Mouse (Mus musculus) heart, postnatal 10 days (tissue): ENCODE results near the gene Sema3b. TPM values are rescaled to one million over a fixed set of nuclear protein-coding genes. Genes with fewer than 3 reads are reported as not detected.

ENCODE experiments used
- DNase-seq, 2 experiments: peaks; one replicate each; pipeline ENCODE4 v3.0.0; 2021
- intact Hi-C: fragments of 180-260 bp; cut with DNase I; formaldehyde crosslinking; loops from one replicate; pipeline ENCODE4 v1.15.1; 2025
- total RNA-seq, 2 experiments: library from RNA; stranded (reverse); gene quantifications; 2 replicates each; pipeline ENCODE4 v1.2.3; 2021

Gene Sema3b
- total RNA-seq, 2 experiments from 2014 or later, result 15.4 to 17.3 TPM

DNA sequence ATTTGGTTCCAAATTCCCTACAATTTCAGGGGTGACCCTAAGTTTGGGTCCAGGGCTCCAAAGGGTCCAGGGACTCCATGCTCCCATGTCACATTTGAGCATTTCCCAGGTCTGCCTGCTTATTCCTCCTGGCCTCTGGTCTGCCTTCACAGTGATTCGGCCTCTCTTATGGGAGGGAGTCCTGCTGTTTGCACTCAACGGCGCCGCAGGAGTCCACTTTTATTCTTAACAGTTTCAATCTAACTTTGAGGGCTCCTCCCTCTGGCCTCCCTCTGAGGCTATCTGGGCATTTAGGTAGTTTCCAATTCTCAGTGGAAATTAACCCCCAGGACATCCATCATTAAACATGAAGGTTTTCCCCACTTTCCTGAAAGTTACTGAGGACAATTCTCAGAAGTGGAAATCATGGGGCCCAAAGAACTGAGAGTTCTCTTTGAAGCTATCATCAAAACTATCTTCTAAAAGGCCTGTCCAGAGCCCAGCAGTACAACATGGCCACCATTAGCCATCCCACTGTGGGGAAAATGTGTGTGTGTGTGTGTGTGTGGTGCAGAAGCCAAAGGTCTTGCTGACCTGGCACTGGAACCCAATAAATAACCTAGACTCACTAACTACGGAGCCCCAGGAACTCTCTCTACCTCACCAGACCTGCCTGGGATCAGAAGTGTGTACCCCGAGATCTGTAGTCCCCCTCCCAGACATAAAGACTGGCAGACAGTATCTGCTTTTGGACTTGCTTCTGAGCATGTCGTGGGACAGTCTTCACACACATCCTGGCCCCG, 14.6 kb downstream of the Sema3b start:
- intact Hi-C loops, result no loop called here
- DNase-seq, result no peak

DNA sequence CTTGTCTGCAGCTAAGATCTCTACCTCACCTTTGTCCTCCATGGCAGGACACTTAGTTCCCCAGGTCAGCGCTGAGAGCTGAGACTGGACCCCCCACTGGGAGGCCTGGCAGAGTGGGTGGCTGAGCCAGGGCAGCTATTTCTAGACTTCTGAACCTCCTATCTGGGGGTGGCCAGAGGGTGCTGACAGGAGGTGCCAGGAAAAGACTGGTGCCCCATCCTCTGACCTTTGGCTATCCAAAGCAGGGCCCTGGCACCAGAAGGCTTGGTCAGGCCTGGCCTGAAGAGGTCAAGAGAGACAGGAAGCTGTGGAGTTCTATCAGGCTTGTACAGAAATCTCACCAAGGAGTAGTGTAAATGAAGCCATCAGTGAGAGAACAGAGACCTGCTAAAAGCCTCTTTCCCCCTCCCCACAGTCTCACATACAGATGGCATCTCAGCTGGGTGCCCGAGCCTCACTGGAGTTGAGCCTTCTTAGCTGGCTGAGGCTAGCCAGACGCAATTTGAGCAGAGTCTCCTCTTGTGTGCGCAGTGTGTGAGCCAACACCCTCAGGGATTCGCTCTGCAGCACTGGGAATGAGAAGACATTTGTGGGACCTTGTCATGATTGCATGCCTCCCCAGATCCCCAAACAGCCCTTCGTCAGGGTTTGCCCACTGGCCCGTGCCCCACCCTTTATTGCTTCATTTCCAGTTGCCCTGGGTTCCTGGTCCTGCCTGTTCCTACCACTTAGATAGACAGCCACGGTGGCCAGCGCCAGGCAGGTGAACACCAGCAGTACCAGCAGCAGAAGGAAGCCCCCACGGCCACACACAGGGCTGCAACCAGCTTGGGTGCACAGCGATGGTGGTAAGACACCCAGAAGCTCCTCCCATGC, 15.7 kb downstream of the Sema3b start:
- DNase-seq, result peak; percentile 70 to 81
- intact Hi-C loops, result no loop called here

DNA sequence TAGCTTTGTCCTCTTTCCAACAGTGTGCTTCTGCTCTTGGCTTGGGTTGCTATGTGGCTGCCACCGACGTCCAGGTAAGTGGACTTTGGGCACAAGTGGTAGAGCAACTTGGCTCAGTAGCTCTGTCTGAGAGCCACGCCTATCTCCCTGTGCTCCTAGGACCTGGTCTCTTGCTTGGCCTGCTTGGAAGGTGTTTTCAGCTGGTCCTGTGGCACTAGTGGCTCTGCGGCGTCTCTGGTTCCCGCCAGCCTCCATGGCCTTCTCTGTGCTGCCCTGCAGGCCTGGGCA, 18.3 kb downstream of the Sema3b start:
- intact Hi-C loops, result no loop called here
- DNase-seq, result no peak

DNA sequence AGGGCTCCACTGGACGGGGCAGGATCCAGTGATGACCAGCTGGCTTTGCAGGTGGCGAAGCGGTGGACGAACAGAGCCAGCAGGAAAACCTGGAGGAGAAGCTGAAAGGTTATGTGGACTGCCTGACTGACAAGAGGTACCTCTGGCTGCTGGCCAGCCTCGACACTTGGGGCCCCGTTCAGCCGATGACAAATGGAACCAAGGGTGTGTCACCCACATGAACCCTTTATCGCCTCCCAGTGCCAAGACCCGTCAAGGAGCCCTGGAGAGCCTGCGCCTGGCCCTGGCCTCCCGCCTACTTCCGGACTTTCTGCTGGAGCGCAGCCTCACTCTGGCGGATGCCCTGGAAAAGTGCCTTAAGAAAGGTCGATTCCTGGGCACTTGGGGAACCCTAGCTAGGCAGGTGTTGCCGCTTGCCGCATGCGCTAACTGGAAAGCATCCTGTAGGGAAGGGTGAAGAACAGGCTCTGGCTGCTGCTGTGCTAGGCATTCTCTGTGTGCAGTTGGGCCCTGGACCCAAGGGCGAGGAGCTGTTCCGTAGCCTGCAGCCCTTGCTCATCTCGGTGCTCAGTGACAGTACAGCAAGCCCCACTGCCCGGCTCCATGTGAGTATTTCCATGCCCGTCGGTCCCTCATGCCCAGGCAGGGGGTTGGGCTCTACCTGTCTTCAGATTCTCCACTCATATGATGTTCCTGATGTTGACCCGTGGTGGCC, 18.8 kb downstream of the Sema3b start:
- DNase-seq, result peak; percentile 63 to 70
- intact Hi-C loops, result no loop called here

DNA sequence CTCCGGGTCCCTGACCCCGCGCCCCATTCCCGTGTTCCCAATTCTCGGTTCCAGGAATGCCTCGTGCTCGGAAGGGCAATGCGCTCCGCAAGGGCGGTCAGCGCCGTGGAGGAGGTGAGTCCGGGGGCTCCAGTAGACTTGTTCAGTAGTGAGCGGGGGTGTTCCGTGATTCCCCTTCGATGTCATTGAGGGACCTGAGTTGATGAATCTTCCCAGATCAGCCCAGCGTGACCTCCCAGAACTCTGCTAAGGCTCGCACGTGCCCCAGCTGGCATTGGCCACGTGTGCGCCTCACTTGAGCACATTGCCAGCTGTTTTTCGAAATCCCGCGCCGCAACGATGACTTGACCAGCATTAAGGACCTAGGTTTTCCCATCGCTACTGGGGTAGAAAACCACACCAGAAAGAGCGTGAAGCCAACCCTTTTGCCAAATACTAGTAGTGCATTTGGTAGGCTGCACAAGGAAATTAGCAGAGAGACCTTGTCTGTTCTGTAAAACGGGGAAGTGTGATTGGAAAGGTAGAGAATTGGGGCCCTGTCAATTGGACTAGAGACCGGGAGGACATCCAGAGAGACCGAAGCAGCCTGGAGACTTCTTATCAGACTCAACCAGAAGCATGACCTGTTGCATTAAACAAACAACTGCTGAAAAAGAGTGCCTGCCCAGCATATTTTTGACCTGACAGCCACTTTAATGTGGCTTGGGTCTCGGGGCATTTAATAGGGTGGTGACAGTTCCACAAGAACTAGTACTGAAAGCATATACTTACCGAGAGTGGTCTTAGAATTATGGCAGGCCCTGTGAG, 21.0 kb downstream of the Sema3b start:
- peak in 1 of 2 experiments; percentile 74 for DNase-seq
- intact Hi-C loops, result no loop called here

DNA sequence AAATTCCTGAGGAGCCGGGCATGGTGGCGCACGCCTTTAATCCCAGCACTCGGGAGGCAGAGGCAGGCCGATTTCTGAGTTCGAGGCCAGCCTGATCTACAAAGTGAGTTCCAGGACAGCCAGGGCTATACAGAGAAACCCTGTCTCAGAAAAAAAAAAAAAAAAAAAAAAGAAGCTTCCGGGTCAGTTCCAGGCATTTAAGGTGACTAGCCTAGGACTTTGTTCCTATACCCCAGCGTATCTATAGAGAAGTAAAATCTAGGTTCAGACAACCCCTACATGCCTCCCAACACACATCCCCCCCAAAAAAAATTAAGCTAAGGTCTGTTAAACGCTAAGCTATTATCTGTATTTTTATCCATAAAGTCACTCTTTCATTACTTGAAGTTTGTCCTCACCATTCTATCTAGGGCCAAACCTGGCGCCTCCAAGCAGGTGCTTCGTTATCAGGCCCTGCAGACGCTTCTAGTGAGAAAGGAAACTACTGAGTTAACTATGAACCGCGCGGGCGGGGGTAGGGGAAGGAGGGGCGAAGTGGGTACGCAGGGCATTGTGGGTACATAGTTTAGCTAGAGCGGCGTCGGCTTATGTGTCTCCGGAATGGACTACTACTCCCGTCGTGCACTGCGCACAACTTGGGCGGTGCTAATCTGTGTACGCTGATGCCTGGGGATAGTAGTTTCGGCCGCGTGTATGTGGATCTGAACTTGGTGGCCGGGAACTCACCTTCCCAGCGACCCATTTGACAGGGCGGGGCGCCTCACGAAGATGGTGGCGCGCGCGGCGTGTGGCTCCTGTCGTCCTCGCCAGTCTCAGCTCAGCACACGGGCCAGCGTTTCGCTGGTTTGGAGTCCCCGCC, 21.8 kb downstream of the Sema3b start, which contains the start of gene Ifrd2:
Gene Ifrd2, plus strand, starts transcription at position 669 of the 859 bp plus-strand sequence.
- peak; percentile 98 to 99 for DNase-seq
- intact Hi-C loops, result no loop called here

DNA sequence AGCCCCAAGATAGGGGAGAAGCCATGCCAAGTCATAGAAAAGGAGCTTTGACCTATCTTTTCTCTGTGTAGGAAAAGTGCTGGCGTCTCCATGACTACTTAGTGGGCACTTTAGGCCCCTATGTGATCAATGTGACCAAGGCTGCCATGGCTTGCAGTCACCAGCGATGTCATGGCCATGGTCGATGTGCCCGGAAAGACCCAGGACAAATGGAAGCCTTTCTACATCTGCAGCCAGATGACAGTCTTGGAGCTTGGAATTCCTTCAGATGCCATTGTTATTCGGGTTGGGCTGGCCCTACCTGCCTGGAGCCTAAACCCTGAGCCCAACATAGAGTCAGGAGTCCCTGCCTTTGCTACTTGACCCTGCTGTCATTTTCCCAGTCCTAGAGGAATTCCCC, 22.5 kb downstream of the Sema3b start:
- intact Hi-C loops, result no loop called here
- no peak for DNase-seq

DNA sequence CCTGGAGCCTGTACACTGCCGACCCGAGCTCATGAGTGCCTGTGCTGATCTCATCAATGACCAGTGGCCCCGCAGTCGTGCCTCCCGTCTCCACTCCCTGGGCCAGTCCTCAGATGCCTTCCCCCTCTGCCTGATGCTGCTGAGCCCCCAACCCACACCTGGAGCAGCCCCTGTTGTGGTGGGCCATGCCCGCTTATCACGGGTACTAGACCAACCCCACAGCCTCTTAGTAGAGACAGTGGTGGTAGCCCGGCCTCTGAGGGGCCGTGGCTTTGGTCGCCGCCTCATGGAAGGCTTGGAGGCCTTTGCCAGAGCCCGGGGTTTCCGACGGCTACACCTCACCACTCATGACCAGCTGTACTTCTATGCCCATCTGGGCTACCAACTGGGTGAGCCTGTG, 25.9 kb downstream of the Sema3b start:
- no peak for DNase-seq
- intact Hi-C loops, result no loop called here

DNA sequence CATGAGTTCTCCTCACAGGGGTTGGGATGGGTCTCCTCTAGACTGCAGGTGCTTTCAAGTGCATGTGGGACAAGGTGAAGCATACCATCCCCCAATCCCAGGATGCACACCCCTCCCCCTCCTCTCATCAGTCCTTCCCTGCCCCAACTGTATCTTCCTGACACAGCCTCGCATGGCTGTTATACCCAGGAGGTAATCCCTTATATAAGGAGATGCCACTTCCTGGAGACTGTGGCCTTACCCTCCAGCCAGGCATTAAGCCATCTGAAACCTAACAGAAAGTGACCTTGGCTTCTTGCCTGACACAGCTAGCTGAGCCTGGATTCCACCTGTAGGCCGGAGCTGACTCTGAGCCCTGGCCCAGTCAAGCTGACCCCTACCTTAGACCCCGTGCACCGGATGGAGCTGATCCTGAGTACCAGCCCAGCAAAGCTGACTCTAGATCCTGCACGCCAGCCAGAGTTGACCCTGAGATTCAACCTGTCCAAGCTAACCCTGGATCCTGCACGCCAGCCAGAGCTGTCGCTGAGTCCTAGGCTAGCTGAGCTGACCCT, 26.4 kb downstream of the Sema3b start:
- DNase-seq, result no peak
- intact Hi-C loops, result no loop called here

DNA sequence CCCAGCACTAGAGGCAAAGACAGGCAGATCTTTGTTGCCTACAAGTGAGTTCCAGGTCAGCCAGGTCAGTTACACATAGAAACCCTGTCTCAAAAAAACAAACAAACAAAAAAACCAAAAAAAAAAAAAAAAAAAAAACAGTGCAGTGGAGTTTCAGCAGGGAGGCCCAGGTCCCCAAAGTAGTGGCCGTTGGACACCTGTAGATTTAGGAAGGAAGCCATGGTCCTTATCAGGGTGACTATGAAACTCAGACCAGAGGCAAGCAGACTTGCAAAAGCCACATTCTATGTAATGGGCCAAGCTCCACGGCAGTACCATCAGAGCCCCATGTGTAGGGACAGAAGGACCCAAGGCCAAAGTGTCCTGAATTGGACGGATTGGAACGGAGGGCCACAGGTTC, 27.4 kb downstream of the Sema3b start:
- DNase-seq, result no peak
- intact Hi-C loops, result no loop called here

DNA sequence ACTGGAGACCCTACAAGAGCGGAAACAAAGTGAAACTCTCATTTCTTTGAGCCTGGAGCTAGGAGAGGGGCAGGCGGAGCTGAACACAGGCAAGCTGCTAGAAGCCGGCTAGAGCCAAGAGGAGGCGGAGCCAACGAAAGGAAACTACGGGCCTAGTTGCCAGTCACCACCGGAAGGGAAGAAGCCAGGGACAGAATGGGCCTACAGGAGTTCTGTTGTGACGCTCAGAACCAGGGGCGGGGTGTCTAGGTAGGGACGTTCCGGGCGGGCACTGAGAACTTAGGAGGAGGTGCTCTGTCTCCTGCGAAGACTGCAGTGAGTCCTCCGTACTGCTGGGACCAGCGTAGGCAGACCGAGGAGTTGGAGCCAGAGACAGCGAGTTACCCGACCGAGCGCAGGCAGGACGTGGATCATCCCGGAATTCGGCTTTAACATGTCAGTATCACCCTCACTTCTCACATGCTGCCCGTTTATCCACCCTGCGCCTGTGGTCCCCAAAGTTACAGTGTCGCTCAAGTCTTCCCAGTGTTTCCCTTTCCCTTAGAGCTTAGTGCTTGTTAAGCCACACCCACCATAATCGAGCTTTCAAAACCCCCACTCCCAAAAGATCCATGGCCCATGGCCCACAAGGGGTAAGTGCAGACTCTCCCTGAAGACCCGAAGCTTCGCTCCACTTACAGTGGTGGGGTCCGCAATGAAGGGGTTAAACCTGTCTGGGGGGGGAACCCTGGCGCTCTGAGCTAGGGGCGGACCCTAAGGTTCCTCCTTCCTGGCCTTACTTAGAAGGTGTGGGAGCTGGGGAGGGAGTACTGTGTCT, 28.3 kb downstream of the Sema3b start, which contains the start of gene Hyal3:
Gene Hyal3, plus strand, starts transcription at position 318 of the 817 bp plus-strand sequence.
- intact Hi-C loops, result no loop called here
- peak; percentile 95 for DNase-seq

DNA sequence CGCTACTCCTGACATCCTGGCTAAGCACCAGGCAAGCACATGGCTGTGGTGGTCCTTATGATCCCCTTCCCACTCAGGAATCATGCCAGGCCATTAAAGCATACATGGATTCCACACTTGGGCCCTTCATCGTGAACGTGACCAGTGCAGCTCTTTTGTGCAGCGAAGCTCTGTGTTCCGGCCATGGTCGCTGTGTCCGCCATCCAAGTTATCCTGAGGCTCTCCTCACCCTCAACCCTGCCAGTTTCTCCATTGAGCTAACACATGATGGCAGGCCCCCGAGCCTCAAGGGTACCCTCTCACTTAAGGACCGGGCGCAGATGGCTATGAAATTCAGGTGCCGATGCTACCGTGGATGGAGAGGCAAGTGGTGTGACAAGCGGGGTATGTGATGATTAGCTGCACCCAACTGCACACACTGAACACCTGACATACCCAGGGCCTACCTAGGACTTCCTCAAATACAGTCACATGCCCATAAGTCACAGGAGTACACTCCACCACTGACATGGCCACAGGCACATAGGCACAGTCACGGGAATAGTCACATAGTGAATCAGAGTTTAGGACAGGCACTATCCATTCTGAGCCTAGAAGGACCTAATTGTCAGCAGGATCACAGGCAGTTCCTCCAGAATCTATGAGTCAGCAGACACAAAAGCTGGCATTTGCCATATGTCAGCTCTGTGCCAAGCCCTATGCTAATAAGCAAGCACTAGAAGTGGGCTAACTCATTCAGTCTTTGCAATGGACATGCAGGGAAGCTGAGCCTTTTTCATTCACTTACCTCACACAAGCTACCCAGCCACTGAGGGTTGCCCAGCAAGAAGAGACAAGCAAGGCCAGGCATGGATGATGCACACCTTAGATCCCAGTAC, 29.8 kb downstream of the Sema3b start:
- intact Hi-C loops, result no loop called here
- no peak for DNase-seq

DNA sequence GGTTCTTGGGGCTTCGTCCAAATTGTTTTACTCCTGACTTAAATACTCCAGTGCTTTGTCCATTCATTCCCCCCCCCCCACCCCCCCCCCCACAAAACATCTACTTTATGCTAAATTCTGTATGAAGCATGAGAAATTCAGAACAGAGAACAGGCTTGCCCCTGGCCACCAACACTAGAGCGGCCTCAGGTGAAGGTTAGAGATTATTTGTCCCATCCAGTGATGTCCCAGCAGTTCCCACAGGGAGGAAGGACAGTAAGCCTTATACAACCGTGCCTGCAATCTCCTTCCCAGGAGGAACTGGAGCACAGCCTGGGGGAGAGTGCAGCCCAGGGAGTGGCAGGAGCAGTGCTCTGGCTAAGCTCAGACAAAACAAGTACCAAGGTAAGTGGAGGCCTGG, 30.4 kb downstream of the Sema3b start, which contains the start of gene Naa80:
Gene Naa80, plus strand, starts transcription at position 301 of the 400 bp plus-strand sequence.
- intact Hi-C loops, result no loop called here
- no peak for DNase-seq

DNA sequence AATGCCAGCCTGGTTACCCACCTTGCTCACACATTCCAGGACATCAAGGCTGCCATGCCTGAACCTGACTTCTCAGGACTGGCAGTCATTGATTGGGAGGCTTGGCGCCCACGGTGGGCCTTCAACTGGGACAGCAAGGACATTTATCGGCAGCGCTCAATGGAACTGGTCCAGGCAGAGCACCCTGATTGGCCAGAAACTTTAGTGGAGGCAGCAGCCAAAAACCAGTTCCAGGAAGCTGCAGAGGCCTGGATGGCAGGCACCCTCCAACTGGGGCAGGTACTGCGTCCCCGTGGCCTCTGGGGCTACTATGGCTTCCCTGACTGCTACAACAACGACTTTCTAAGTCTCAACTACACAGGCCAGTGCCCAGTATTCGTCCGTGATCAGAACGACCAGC, 31.2 kb downstream of the Sema3b start:
- intact Hi-C loops, result no loop called here
- no peak for DNase-seq

DNA sequence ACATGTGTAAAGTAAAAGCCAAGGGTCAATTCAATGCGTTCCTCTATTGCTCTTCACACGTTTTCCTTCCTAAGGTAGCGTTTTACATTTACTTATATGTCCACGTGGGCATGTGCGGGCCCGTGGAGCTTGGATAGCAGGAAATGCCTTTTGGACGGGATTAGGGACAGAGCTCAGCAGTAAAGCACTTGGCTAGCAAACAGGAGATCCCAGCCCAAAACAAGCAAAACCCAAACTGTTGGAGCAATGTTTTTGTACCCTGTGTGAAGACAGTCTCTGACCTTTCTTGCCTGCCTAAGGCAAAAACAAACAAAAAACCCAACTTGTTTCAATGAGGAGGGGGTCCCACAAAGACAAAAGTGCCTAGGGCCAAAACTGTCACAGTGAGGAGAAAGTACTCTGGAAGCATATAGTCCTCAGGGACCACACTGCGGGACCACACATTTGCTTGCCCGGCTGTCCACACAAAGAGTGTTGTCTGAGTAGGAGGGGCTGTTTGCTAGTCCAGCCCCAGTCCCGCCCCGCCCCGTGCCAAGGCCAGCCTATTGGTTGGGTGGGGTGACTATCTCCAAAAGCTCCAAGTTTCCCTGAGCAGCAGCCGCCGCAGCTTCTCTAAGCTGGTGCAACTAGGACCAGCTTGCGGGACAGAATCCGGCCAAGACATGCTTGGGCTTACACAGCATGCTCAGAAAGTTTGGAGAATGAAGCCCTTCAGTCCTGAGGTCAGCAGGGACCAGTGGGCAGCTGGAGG, 32.5 kb downstream of the Sema3b start, which contains the start of gene Hyal1:
Gene Hyal1, plus strand, starts transcription at position 571 of the 751 bp plus-strand sequence.
- intact Hi-C loops, result no loop called here
- peak; percentile 88 to 90 for DNase-seq

DNA sequence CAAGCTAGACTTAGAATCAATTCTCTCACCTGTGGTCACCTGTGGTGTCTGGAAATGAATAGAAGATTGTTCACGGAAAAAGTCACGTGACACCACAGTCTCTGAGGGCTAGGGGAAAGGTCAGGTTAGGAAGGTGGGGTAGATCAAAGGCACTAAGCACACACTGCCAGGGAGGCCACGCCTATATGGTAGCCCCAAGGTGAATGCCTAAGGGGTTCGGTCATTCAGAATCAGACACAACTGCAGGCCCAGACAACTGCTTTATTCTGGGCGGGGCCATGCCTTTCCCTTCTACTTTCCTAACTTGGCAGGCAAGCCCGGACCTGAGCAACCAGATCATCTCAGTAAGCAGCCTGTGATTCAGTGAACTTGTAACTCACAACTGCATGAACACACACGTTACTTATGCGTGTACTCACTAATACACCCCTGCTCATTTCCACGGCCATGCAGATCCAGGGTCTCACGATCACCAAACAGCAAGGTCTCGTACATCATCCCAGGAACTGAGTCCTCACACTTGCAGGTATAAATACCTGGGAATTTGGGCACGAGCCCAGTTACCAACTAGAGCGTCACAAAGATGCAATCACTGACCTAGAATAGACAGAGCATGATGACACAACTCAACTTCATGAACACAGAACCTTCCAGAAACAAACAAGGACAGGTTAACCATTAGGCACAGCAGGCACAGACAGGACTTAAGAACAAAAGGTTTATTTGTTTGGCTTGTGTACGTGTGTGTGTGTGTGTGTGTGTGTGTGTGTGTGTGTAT, 33.3 kb downstream of the Sema3b start:
- no peak for DNase-seq
- intact Hi-C loops, result no loop called here
